Mouse (Mus musculus) bone marrow macrophage, adult 2 months (primary cell): Measurements from ENCODE around the gene Fam155a.

ENCODE experiments used
- CTCF ChIP-seq: IDR thresholded peaks from 2 replicates; pipeline ENCODE4 v1.5.1; 2012; ENCODE audit warnings: low read depth, mild to moderate bottlenecking, low read length, moderate library complexity
- POLR2A ChIP-seq: IDR thresholded peaks from 2 replicates; pipeline ENCODE4 v1.6.1; 2012; ENCODE audit warnings: mild to moderate bottlenecking, low read depth, low read length, borderline replicate concordance

- TF ChIP-seq CTCF (no peak), POLR2A (no peak)
Measured at GRCm38 (mm10) chr8:9211751-9212150, 559.2 kb downstream of the Fam155a start.
